Mouse (Mus musculus): Measurements from ENCODE around the gene Pxn. TPM values are rescaled to one million over a fixed set of nuclear protein-coding genes. Genes with fewer than 3 reads are reported as not detected.

The Pxn gene
- 30.1 and 30.2 TPM in 2 replicates for polyA plus RNA-seq (2015; fragmentation: Nextera tagmentation; extraction: Ambion mirVana)

DNA sequence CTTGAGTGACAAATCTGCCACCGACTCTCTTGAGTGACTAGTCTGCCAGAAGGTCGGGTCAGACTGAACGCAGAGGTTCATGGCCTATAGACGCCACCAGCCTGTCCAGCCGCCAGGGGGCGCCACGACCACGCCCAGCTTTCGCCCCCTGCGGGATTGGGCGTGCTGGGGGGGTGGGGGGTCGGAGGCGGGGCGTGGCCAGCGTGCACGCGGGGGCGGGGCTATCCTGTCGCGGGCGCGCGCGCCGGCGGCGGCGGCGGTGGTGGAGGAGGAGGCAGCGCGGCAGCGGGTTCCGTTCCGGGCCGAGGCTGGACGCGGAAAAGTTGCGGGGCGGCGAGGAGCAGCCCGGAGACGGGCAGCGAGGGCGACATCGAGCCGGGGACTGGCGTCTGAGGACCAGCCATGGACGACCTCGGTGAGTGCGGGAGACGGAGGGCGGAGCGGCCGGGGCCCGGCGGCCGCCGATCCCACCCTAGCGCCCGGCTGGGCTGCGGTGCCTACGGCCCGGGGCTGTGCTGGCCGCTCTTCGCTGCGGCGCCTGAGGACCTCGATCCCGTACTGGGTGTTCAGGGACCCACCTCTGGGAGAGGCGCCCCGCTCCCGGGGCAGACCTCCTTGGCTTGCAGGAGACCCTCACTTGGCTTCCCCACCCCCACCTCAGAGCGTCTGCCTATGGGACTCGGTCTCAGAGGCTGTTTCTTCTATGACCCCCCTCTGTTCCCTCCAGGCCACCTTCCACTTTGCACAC, at the start of gene Pxn:
Pxn (plus strand) TSS at position 223 of the 748 bp plus-strand sequence.

DNA sequence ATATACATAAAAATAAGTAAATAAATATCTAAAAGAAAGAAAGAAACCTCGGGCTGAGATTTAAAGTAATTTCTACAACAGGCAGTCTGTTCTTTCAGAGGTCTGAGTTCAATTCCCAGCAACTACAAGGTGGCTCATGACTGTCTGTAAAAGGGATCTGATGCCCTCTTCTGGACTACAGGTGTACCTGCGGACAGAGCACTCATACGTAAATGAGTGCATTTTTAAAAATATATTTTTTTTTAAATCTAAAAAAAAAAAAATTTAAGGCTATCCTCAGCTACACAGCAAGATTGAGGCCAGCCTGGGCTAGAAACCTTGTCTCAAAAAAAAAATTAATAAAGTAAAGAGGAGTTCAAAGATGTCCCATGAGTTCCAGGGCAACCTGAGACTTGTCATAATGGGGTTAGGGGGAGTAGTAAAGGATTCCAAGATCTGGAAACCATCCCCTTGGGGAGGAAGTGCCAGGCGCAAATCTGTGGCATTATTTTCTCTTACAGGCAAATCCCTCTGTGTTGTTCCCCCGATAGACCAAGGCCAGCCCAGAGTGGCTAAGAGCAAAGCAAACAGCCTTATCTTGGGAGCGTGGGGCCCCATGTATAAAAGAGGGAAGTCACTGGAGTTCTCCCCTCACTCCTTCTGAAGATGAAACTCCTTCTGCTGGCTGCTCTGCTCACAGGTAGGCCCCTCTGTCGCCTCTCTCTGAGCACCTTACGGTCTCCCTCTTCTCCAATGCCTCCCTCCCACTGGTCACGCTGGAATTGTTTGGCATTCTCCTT, 40.6 kb upstream of the Pxn start, which contains the start of gene Pla2g1b:
Pla2g1b (plus strand) TSS at position 621 of the 779 bp plus-strand sequence.

GRCm38 (mm10) chr5:115483947-115484920, 22.2 kb upstream of the Pxn start, which contains the start of gene Sirt4:
Sirt4 (minus strand) TSS chr5:115484725.

GRCm38 (mm10) chr5:115559237-115560101, 53.0 kb downstream of the Pxn start, which contains the start of gene Rplp0:
Rplp0 (plus strand) TSS chr5:115559467.

DNA sequence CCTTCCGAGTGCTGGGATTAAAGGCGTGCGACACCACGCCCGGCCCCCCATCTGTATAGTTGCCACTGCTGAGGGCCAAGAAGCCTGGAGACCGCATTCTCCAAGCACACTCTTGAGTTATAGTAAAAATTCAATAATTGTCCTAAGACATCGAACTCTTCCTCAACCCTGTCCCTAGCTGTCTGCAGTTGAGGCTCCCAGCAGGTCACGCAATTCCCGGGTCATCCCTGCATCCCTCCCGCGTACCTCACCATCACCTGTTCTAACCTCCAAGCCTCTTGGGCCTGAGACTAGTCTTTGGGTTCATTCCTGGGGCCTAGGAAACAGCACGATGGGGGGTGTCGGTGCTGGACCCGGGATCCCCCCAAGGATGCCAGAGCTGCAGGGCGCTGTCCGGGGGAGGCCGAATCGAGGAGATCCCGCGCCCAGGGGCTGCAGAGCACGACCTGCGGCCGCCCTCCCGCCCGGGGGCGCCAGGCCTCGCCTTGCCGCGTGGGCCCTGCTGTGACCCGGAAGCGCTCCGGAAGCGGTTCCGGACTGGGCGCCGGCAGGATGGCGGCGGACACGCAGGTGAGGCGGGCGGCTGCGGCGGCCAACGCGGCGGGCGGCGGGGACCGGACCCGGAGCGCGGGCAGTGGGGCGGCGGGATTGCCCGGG, 58.4 kb downstream of the Pxn start, which contains the start of gene Gcn1l1:
Gcn1l1 (plus strand) TSS at position 518 of the 657 bp plus-strand sequence.

Small RNA genes within 50 kb of the gene (microRNA-seq; reads per million reads assigned to microRNA genes)
- not detected for gene Mir7029

Other genes with a start within 250 kb of the Pxn start
- gene Rnf10, start 233.8 kb upstream of the Pxn start, polyA plus RNA-seq (2015; fragmentation: Nextera tagmentation; extraction: Ambion mirVana), result 118 and 129 TPM in 2 replicates
- 24.6 and 27.9 TPM in 2 replicates for gene Coq5, start 227.0 kb upstream of the Pxn start, polyA plus RNA-seq (2015; fragmentation: Nextera tagmentation; extraction: Ambion mirVana)
- 1,629 and 1,654 TPM in 2 replicates for gene Dynll1, start 205.7 kb upstream of the Pxn start, polyA plus RNA-seq (2015; fragmentation: Nextera tagmentation; extraction: Ambion mirVana)
- gene Srsf9, start 179.5 kb upstream of the Pxn start, polyA plus RNA-seq (2015; fragmentation: Nextera tagmentation; extraction: Ambion mirVana), result 119 and 134 TPM in 2 replicates
- 11.7 and 15.4 TPM in 2 replicates for gene Gatc, start 165.5 kb upstream of the Pxn start, polyA plus RNA-seq (2015; fragmentation: Nextera tagmentation; extraction: Ambion mirVana)
- gene Triap1, start 165.5 kb upstream of the Pxn start, polyA plus RNA-seq (2015; fragmentation: Nextera tagmentation; extraction: Ambion mirVana), result 57.1 TPM in 2 replicates
- 1,380 and 1,477 TPM in 2 replicates for gene Cox6a1, start 157.7 kb upstream of the Pxn start, polyA plus RNA-seq (2015; fragmentation: Nextera tagmentation; extraction: Ambion mirVana)
- 0.98 and 1.5 TPM in 2 replicates for gene Msi1, start 77.1 kb upstream of the Pxn start, polyA plus RNA-seq (2015; fragmentation: Nextera tagmentation; extraction: Ambion mirVana)
- gene Pla2g1b, start 40.4 kb upstream of the Pxn start, polyA plus RNA-seq (2015; fragmentation: Nextera tagmentation; extraction: Ambion mirVana), result not detected in 2 replicates
- gene Sirt4, start 22.0 kb upstream of the Pxn start, polyA plus RNA-seq (2015; fragmentation: Nextera tagmentation; extraction: Ambion mirVana), result 13.6 and 14.6 TPM in 2 replicates
- 1,280 and 1,369 TPM in 2 replicates for gene Rplp0, start 52.8 kb downstream of the Pxn start, polyA plus RNA-seq (2015; fragmentation: Nextera tagmentation; extraction: Ambion mirVana)
- gene Gcn1l1, start 58.6 kb downstream of the Pxn start, polyA plus RNA-seq (2015; fragmentation: Nextera tagmentation; extraction: Ambion mirVana), result 16.3 and 18.2 TPM in 2 replicates
- gene Rab35, start 125.2 kb downstream of the Pxn start, polyA plus RNA-seq (2015; fragmentation: Nextera tagmentation; extraction: Ambion mirVana), result 16.0 and 17.1 TPM in 2 replicates
- gene Bicdl1, start 224.9 kb downstream of the Pxn start, polyA plus RNA-seq (2015; fragmentation: Nextera tagmentation; extraction: Ambion mirVana), result 12.0 and 15.0 TPM in 2 replicates

Measured in urinary bladder, postnatal 0 days (tissue).